ENCODE assay signal across 8 mouse cellular contexts in the genomic region with DNA sequence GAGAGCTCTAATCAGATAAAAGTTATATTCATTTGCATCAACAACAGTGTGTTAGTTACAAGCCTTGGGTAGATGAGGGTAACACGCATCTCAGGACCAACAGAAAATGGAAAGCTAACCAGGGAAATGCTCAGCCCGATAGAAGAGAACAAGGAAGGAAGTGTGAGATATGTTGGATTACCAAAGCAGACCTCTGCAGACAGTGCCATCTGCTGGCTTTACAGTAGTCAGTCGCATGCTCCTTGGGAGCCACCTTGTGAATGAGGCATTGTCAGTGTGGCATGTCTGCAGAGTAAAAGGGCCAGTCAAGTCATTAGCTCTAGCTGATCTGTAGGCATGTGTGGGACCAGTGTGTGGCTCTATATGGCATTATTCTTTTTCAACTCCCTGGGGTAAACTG.
DNase-seq lines count a peak whose midpoint lies in the region; ATAC-seq lines count a peak whose summit lies in the region.

No protein-coding gene starts in this region.

- H3K4me1 ChIP-seq in neural tube, embryonic 11.5 days (ENCODE audit: control insufficient read depth, insufficient read depth, low read length): no peaks in the 10 kb centered on the region
- H3K4me1 ChIP-seq in forebrain, embryonic 15.5 days: no peaks in the 10 kb centered on the region
- no peaks in the 10 kb centered on the region for H3K4me1 ChIP-seq in midbrain, embryonic 14.5 days (ENCODE audit: control insufficient read depth, insufficient read depth, low read length)

- 0 out of 2 replicates have a peak, but pooled peaks have one; percentile 31 for ATAC-seq in neural tube, embryonic 11.5 days (ENCODE audit: insufficient read depth, low FRiP score, low TSS enrichment)
- peak; percentile 90 for ATAC-seq in cerebellum, adult (ENCODE audit: insufficient number of reproducible peaks, low FRiP score, low TSS enrichment)
- peak; percentile 63; the same call in 1 of the 2 replicates for ATAC-seq in forebrain, embryonic 15.5 days (replicated peaks)
- ATAC-seq in midbrain, embryonic 14.5 days (ENCODE audit: low FRiP score, low TSS enrichment): no peak; the same call in 1 of the 2 replicates
- no peak for ATAC-seq in erythroid progenitor cell, adult 5-6 weeks (replicated peaks; ENCODE audit: low FRiP score, poor library complexity, severe bottlenecking)

- no peak overlapping the region for H3K4me2 ChIP-seq in neural tube, embryonic 11.5 days (ENCODE audit: low read depth)
- H3K4me2 ChIP-seq in forebrain, embryonic 15.5 days (replicated peaks): no peak overlapping the region
- no peak overlapping the region for H3K4me2 ChIP-seq in midbrain, embryonic 14.5 days (ENCODE audit: low read length)

- peak; percentile 52 for DNase-seq in neural tube, embryonic 11.5 days (ENCODE audit: low spot score)
- DNase-seq in neural tube, embryonic 10.5 days (ENCODE audit: extremely low spot score, low spot score): no peak
- peak; percentile 46 for DNase-seq in layer of hippocampus, adult 11-12 months (ENCODE audit: low spot score)
- peak; percentile 76 for DNase-seq in midbrain, embryonic 14.5 days
- no peak for DNase-seq in spleen, adult 18-20 months

- H3K9me3 ChIP-seq in neural tube, embryonic 11.5 days (ENCODE audit: control insufficient read depth, low read length): no peaks in the 10 kb centered on the region
- no peaks in the 10 kb centered on the region for H3K9me3 ChIP-seq in forebrain, embryonic 15.5 days
- H3K9me3 ChIP-seq in midbrain, embryonic 14.5 days (ENCODE audit: control insufficient read depth, low read length): no peaks in the 10 kb centered on the region

- 39% methylated on average over 3 of the region's 3 CpGs for WGBS in neural tube, embryonic 11.5 days
- 39% methylated on average over 3 of the region's 3 CpGs for WGBS in forebrain, embryonic 15.5 days
- WGBS in midbrain, embryonic 14.5 days: 42% methylated on average over 3 of the region's 3 CpGs

- H3K27me3 ChIP-seq in neural tube, embryonic 11.5 days (ENCODE audit: control insufficient read depth, insufficient read depth, low read length): no peaks in the 10 kb centered on the region
- H3K27me3 ChIP-seq in forebrain, embryonic 15.5 days: no peaks in the 10 kb centered on the region
- H3K27me3 ChIP-seq in midbrain, embryonic 14.5 days (ENCODE audit: control insufficient read depth, insufficient read depth, low read length): no peaks in the 10 kb centered on the region

- no peak overlapping the region for H3K27ac ChIP-seq in neural tube, embryonic 11.5 days (ENCODE audit: low read depth, low read length)
- no peak overlapping the region for H3K27ac ChIP-seq in forebrain, embryonic 15.5 days (replicated peaks)
- H3K27ac ChIP-seq in midbrain, embryonic 14.5 days (replicated peaks; ENCODE audit: low read depth, low read length): no peak overlapping the region

- no peak overlapping the region for H3K9ac ChIP-seq in neural tube, embryonic 11.5 days (ENCODE audit: low read length)
- H3K9ac ChIP-seq in forebrain, embryonic 15.5 days (replicated peaks): no peak overlapping the region
- no peak overlapping the region for H3K9ac ChIP-seq in midbrain, embryonic 14.5 days (replicated peaks; ENCODE audit: low read length)

- no peak overlapping the region for H3K4me3 ChIP-seq in neural tube, embryonic 11.5 days (ENCODE audit: low read depth, low read length)
- no peak overlapping the region for H3K4me3 ChIP-seq in forebrain, embryonic 15.5 days
- H3K4me3 ChIP-seq in midbrain, embryonic 14.5 days (replicated peaks; ENCODE audit: low read depth, low read length): no peak overlapping the region

- no peaks in the 10 kb centered on the region for H3K36me3 ChIP-seq in neural tube, embryonic 11.5 days (ENCODE audit: control insufficient read depth, insufficient read depth, low read length)
- H3K36me3 ChIP-seq in forebrain, embryonic 15.5 days: no peaks in the 10 kb centered on the region
- no peaks in the 10 kb centered on the region for H3K36me3 ChIP-seq in midbrain, embryonic 14.5 days (ENCODE audit: control insufficient read depth, insufficient read depth, low read length)

Comparison
In these comparisons a context has a peak if more than half of its experiments do, and no peak if none do; other contexts are left out.
1. DNase-seq: peak in neural tube, embryonic 11.5 days (single experiment), layer of hippocampus, adult 11-12 months (single experiment) and midbrain, embryonic 14.5 days (single experiment); none in neural tube, embryonic 10.5 days (single experiment) and spleen, adult 18-20 months (0 of 2).
2. ATAC-seq: peak in neural tube, embryonic 11.5 days (single experiment), cerebellum, adult (single experiment) and forebrain, embryonic 15.5 days (single experiment); none in midbrain, embryonic 14.5 days (single experiment) and erythroid progenitor cell, adult 5-6 weeks (single experiment).